Mouse (Mus musculus) cerebellum, postnatal 36 days (tissue): ENCODE data around the gene Scarf1.
"Not testable (repeated sequence)": the region's sequence is repeated elsewhere in the genome, so short reads cannot be mapped to it uniquely, and the experiment has no call there.

Experiments used
- DNase-seq, 2 experiments: peaks; one replicate each; pipeline ENCODE4 v3.0.0; 2021 to 2022; ENCODE audit warnings: mixed read lengths in 2 of 2

Gene Scarf1

DNA sequence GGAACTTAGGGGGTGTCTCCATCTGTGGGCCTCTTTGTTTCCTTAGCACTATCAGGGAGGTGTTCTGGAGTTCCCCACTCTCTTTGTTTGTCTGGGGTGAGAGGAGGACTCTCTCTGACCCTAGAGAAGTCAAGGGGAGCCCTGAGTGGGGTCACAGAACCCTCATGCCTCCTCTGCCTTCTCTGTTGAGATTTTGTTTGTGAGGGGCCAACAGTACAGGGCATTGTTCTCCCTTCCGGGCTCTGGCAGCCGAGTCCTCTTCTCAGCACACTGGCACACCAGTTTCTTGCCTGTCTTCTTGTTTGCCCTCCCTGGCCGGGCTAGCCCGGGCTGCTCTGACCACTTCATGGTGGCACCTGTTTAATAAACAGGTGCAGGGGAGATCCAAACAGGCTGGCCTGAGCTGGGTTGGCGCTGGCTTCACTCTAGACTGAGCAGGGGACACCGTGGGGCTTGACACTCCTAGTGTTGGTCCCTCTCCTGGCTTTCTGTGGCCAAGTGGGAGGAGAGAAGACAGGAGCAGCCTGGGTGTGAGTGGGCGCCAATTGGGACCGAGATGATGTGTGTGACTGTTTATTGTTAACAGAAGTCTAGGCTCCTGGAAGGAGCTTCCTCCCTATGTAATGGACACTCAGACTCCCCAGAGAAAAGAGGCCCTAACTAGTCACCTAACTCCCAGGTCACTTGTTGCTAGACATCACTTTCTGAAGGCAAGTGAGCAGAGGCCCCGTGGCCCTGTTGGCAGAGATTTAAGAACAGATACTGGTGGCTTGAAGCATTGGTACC is 25.0 kb downstream of the Scarf1 start:
- DNase-seq = peak; percentile 34 to 43

DNA sequence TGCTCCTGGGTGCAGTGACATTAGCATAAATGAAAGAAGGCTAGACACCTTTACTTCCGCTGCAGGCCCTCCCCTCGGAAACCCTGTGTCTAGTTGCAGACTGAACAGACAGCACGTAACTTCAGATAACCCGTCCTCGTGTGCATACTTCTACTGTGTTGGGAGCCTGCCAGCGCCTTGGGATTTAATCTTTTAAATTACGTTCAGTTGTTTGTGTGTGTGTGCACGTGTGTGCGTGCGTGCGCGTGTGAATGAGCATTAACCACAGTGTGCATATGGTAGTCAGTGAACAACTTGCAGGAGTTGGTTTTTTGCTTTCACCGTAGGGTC is 25.6 kb downstream of the Scarf1 start:
- peak in 1 of 2 experiments; percentile 27 for DNase-seq

DNA sequence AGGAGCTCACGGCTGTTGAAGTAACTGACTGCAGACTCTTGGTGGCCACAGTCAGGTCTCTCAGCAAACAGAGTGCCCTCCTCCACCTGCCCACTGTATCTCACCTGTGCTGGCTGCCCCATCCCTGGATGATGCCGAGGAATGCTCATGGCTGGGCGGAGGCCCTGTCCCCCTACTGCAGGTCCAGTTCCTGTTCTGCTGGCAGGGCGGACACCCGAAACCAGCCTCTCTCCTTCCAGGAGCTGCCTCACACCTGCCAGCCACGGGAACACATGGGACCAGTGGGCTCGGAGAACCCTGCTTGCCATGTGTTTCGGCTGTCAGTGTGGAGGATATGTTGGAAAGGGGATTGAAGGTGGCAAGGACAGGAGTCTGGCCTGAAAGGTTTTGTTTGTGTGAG is 26.9 kb downstream of the Scarf1 start:
- peak in 1 of 2 experiments; percentile 18 for DNase-seq

DNA sequence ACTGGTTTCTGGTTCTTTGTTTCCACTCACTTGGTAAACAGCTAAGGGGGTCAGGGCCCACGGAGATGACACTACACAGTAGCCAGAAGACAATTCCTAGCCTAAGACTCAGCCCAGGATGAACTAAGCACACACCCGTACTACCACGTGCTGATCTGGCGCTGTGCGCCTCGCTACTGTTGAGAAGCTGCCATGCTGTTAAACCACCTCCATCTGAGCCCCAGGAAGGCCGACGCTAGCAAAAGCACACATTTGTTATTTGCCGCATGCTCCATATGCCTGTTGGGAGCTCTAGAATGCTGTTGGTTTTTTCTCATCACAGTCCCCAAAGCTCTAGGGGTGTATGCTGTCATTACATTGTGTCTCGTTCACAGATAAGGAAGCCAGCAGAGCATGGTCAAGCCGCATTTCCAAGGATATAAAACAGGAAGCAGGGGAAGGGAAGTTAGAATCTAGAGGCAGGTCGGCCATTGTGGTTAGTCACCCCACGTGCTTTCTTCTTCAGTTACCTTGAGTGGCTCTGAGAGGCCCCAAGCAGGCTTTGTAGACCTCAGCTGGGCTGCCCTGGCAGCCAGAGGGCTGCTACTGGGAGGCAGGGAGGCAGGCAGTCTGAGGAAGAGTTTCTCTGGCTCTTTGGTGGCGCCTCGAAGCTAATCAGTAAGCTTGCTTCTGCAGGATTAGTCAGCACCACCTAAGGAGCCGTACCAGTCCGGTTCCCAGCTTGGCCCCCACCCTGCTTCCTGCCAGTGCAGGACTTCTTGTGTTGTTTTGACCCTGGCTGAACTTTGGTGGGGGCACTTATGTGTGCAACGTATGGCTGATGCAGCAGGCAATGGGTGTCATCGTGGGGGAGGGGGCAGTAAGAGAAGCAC is 27.6 kb downstream of the Scarf1 start:
- DNase-seq = peak; percentile 51 to 56

DNA sequence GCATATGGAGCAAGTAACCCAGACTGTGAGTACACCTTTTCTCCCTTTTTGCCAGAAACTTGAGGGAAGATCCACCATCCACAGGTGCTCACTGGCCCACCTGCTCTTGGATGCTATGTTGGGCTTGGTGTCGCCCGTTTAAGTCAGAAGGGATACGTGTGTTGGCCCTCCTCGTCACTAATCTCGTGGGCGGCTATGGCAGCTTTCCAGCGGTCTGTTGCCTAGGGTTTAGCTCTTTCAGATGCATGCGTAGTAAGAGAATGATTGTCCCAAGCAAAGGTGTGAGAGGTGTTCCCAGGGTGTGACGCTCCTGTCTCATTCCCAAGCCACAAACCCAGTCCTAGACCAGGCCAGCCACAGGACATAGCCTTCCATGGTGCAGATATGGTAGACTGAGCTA is 31.4 kb downstream of the Scarf1 start:
- peak; percentile 52 to 57 for DNase-seq

DNA sequence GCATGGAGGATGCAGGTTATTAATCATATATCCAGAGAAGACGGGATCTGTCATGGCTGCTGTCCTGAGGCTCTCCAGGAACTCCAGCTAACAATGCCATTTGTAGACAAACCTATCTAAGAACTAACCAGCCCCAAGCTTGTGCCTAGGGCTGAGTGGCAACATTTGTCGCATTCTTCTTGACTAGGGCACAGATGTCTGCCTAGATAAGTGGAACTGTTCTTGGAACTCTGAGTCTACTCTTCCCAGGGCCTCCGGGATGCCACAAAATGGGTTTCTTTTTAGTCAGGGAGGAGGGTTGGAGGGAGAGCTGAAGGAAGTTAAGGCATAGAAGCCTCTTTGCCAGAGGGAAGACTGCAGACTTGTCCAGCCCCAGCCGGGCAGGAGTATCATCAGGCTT is 32.7 kb downstream of the Scarf1 start:
- peak in 1 of 2 experiments; percentile 7 for DNase-seq

DNA sequence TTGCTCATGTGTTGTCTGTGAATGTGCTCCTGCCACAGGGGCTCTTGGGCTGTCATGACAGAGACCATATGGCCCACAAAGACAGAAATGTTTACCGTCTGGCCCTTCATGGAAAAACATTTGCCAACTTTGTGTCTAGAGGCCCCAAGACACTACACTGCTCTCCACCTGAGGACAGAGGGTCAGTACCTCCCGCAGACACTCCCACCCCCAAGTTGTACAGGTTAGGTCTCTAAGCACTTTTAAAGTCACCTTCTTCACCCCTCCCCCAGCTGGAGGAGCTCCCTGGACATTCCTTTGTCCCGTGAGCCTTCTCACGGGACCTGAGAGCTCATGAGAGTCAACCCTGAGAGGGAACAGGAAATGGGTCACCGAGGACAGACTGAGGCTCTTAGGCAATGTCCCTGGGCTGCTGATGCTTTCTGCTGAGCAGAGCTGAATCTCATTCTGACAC is 36.3 kb downstream of the Scarf1 start:
- peak; percentile 35 to 54 for DNase-seq

DNA sequence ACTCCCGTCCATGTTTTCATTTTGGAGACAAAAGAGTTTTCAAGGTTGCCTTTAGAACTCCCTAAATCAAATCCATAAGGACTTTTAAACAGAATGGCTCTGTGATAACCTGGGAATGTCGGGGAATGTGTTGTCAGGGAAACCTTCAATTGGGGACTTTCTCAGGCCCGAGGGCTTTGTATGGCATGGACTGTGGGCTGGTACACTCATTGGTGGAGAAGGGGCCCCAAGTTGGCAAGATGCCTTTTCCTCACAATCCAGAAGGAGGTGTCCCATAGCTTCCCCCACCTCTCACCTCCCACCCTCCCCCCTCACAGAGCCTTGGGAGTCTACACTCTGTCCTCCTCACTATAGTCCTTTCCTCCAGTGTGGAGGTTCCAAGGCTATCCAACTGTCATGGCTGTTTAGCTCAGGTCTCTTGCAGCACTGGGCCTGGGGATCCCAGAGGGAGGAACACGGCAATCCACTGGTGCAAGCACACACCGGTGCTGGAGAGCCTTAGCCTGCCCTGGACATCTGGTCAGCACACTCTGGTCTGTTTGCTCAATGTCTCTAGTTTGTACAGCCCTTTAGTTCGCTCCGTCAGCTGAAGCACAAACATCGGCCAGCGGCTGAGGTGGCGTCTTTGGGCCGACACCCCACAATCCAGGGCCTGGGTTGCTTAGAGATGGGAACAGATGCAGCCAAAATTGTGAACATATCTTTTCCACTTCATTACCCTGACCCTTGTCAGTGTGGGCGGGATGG is 37.0 kb downstream of the Scarf1 start:
- DNase-seq = no peak

DNA sequence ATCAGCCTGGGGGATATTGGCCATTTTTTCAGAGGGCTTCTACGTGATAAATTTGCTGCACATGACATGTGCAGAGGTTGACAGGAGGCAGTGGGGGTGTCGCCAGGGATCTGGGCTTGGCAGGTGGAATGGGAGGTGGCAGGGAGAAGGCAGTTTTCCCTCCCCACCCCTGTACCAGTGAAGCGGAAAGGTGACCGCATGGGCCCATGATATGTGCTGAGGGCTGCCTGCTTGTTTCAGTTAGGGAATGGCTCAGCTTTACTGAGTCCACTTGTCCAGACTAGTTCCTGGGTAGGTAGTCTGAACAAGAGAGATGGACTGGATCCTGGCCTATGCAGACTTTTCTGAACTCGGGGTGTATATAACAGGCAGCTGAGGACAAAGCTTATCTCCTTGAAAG is 38.0 kb downstream of the Scarf1 start:
- DNase-seq = peak in 1 of 2 experiments; percentile 29

DNA sequence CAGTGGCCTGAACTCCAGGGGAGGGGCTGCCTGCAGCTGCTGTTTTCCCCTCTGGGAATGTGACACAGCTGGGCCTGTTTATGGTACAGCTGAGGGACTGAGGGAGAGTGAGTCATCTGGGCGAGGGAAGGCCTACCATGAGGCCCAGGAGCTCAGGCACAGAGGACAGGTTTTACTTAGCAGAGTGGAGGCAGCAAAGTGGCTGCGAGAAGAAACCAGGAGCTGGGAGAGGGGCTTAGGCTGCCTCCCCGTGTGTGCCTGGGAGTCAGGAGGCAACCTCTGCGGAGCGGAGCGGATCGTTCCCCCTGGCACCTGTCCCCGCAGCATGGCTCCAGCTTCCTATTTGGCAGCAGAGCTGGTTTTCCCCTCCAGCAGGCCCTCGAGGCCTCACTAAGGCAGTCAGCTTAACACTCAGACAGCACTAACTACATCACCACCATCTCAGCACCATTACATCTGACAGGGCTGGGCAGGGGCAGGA is 38.7 kb downstream of the Scarf1 start:
- DNase-seq = peak; percentile 77 to 84

DNA sequence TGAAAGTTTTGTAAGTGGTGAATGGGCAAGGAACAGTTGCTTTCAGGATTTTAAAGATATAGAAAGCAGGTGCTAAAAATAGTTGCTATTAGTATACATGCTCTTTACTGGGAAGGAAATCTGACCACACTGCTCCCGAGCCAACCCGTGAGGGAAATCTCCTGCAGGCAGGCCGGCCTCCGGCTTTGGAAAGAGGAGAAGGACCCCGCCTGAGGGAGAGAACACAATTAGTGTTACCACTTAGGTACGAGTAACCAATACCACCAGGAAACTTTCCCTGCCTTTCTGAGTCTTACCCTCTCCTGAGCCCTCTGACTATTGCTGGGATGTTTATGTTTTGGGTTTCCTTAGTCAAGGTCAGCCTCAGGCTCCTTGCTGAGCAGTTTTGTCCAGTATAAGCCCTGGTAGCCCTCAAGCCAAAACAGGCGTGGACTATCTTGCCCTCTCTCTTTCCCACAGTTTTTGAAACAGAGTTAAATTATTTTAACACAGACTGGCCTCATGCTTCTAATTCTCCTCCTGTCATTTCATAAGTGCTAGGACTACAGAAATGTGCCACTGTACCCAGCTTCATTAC is 39.7 kb downstream of the Scarf1 start:
- DNase-seq = no peak

DNA sequence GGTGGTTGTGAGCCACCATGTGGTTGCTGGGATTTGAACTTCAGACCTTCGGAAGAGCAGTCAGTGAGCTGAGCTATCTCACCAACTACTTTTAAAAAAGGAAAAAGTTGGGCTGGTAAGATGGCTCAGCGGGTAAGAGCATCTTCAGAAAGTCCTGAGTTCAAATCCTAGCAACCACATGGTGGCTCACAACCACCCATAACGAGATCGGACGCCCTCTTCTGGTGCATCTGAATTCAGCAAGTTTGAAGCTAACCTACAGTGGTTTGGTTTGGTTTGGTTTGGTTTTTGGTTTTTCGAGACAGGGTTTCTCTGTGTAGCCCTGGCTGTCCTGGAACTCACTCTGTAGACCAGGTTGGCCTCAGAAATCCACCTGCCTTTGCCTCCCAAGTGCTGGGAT is 42.7 kb downstream of the Scarf1 start:
- DNase-seq = not testable (repeated sequence)

DNA sequence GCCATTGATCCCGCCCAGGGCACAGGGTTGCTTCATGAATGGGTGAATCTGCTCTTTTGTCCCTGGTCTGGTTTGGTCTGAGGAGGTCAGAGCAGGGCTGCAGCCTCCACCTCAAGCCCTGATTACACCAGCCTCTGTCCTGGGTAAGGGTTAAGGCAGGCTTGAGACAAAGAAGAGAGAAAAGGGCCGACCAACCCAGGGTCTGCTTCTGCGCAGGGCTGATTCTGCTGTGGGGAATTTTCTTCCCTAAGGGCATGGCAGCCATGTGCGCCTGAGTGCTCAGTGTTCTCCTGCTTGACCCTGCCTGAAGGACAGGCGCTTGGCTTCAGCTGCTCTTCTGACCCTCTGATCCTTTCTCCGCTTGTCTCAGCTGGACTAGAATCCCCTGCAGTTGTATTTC is 43.8 kb downstream of the Scarf1 start:
- no peak for DNase-seq

DNA sequence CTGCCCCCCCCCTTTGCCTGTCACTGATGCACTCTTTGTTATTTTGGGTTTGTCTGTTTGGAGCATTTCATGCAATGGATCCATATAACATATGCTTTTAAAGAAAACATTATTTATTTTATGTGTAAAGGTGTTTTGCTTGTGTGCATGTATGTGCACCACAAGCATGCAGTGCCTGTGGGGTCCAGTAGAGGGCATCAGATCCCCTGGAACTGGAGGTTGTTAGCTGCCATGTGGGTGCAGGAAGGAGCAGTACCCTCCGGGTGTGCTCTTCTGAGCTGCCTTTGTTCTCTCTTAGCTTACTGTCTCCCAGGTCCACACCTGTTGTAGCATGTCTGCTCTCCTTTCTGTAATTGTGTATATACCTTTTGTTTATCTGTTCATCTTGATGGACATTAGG is 44.8 kb downstream of the Scarf1 start:
- no peak for DNase-seq

DNA sequence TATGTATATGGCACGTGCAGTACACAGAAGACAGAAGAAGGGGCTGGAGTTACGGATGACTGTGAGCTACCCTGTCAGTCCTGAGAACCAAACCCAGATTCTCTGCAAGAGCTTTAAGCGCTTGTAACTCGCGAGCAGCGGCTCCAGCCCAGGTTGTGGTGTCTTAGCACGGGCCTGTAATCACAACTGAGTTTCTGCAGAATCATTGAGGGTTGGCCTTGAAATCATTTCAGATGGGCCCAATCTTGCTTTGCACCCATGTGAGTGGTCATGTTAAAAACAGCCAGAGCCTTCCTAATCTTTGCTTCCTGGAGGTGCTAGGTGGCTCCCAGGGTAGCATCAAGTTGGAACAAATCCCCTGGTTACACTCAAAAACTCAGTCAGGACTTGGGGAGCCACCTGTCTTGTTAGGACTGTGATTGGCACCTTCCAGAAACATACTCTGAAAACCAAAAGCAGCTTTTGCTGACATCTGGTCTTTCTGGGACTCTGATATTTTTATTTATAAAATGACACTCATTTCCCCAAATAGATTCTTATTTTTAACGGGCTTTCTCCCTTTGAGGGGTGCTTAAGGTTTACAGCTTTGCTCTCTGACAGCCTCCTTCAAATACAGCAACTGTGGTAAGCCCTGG is 46.6 kb downstream of the Scarf1 start:
- no peak for DNase-seq

DNA sequence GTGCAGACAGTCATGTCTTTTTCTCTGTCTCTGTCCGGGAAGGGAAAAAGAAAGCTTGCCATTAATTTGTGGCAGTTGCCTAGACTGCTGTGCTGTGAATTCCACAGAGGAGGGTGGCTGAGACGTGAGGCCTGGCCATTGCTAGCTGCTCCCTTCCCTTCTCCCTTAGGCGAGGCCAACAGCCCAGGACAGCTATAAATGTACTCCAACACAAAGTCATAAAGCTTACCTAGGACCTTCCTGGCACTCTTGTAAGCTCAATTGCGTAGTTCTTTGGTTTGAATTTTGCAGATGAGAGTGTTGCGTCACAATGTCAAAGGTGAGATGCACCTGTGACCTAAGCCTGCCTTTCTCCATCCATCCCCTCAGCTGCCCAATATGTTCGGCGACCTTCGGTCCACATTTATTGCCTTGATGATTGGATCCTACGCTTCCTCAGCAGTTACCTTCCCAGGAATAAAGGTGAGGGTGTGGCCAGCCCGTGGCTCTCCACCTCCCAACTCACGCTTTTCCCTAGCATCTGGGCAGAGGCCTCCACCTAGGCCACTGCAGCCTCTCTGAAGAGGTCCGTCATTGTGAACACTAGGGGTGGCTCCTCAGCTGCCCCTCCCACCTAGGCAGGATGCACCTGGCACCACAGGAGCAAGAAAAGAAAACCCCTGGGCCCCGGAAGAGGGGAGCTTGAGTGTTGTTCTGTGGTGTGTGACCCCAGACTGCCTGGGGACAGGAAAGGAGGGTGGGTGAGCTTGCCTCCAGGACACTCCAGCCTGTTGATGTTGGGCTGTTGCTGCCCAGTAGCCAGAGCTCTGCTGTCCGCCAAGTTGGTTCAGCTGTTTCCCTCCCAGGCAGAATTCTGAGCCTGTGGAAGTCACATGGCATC is 47.4 kb downstream of the Scarf1 start:
- no peak for DNase-seq

DNA sequence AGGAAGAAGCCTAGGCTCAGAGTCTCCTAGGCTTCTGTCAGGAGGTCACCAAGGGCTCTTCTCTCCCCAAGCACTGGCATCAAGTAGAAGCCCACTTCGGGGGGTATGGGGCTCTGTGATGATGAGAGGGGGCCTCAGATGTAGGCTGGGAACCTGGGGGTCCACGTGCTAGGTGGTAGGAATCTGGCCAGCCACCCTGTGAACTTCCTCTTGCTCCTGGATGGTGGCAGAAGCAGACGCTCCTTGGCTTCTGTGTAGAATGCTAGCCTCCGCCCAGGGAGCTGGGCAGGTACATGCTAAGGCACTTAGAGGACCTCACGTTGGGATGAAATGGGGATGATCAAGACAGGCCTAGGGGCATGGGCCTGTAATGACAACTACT is 48.1 kb downstream of the Scarf1 start:
- DNase-seq = no peak

DNA sequence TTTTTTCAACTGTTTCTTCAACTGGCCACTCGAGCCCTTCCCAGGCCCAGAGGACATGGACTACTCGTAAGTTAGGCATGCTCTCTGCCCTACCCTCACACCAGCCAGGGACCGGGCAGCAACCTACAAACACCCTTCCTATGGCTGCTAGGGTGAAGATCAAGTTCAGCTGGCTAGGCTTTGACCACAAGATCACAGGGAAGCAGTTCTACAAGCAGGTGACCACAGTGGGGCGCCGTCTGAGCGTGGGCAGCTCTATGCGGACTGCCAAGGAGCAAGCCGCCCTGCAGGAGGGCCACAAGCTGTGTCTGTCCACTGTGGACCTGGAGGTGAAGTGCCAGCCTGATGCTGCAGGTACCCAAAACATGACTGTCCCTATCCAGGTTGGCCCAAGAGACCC is 49.5 kb downstream of the Scarf1 start:
- DNase-seq = peak; percentile 77 to 81

DNA sequence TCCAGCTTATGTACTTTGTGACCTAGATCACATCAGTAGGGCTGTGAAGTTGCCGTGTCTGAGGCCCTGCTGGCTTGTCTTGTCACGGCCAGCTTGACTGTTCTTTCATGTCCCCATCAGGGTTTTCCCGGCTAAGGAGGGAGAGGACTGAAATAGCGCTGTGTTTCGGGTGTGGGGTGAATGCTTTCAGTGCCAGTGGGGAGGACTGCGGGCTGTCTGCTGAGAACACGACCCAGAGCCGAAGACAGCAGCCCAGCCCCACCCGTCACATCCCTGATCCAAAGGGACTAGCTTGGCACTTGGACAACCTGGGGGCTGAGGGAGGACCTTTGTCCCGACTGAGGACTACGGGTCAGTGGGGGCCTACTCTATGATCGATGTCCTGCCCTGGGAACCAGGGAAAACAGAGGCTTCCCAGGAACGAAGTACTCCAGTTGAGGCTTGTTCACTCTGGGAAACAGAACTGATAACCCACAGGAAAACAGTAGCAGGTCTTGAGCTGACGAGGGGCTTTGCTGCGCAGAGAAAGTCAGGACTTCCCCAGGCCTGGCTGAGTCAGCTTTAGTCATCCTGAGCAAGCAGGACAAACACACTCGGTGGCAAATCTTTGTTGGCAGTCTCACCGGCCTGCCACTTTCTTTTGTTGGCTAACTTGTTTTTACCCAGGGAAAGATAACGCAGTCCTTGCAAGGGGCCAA is 50.7 kb downstream of the Scarf1 start:
- no peak for DNase-seq

DNA sequence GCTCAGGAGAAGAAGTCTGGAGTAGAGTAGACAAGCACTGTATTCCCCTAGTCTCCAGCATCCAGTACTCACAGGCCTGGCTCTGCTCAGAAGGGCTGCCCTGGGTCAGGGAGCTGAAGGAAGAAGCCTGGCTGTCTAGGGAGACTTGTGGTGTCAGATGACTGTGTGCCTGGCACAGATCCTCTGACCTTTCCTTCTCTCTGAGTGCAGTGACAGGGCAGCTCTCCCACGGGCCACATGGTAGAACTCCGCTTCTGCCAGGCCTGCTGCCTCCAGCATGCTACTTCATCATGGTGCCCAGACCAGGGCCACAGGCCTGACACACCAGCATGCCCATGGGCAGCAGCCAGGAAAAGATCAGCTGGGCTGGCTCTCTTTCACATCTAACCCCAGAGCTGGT is 52.5 kb downstream of the Scarf1 start:
- peak; percentile 70 for DNase-seq
